Mouse (Mus musculus) ovary, adult 2 months (tissue): ENCODE results near the gene Decr2. TPM values are rescaled to one million over a fixed set of nuclear protein-coding genes. Genes with fewer than 3 reads are reported as not detected.

Source experiments
- polyA plus RNA-seq: library from polyadenylated mRNA; depleted of rRNA; stranded (reverse); fragments of >200 nt; gene quantifications from 2 replicates; pipeline ENCODE4 v1.2.3, GENCODE M21; 2012; rRNA removed

Gene Decr2
- 15.3 and 15.4 TPM in 2 replicates for polyA plus RNA-seq

GRCm38 (mm10) chr17:26089905-26090632 lies at the start of gene Decr2:
TSS of gene Decr2 (minus strand) at chr17:26090337.

GRCm38 (mm10) chr17:26138239-26138836 lies 48.2 kb upstream of the Decr2 start, which contains the start of gene Axin1:
TSS of gene Axin1 (plus strand) at chr17:26138688.

DNA sequence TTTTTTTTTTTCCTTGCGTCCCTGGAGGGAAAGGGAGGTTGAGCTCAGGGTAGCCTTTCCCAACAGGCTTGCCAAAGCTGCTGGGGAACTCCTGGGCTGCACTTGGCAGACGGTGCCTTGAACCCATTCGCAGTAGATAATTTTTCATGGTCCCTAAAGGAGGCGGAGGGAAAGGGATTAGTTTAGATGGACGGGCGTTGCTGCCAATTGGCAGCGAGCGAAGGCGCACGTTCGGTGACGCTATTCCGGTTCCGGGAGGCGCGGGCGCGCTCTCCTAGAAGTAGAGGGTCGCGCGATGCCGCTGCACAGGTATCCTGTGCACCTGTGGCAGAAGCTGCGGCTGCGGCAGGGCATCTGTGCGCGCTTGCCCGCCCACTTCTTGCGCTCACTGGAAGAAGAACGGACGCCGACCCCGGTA lies 33.1 kb upstream of the Decr2 start, which contains the start of gene Mrpl28:
Gene Mrpl28 (plus strand): TSS at position 234 of the 418 bp plus-strand sequence.

GRCm38 (mm10) chr17:26113181-26113948 lies 23.2 kb upstream of the Decr2 start, which contains the start of gene Tmem8:
TSS of gene Tmem8 (plus strand) at chr17:26113299.

GRCm38 (mm10) chr17:26095121-26095740 lies 5.1 kb upstream of the Decr2 start, which contains the start of gene Nme4:
TSS of gene Nme4 (minus strand) at chr17:26095602.

GRCm38 (mm10) chr17:26068831-26069739 lies 21.1 kb downstream of the Decr2 start, which contains the start of gene Rab11fip3:
TSS of gene Rab11fip3 (minus strand) at chr17:26069555.

Other genes with a start within 250 kb of the Decr2 start
- gene Gm20683, start 248.6 kb downstream of the Decr2 start, polyA plus RNA-seq = 92.8 and 93.1 TPM in 2 replicates
- 128 and 135 TPM in 2 replicates for gene Rhot2, start 245.5 kb downstream of the Decr2 start, polyA plus RNA-seq
- 96.6 and 108 TPM in 2 replicates for gene Wdr90, start 228.8 kb downstream of the Decr2 start, polyA plus RNA-seq
- gene Mcrip2, start 221.6 kb downstream of the Decr2 start, polyA plus RNA-seq = 280 and 319 TPM in 2 replicates
- gene Mettl26, start 215.3 kb downstream of the Decr2 start, polyA plus RNA-seq = 252 TPM in 2 replicates
- 2.3 and 3.1 TPM in 2 replicates for gene Wfikkn1, start 209.5 kb downstream of the Decr2 start, polyA plus RNA-seq
- gene Rab40c, start 170.6 kb downstream of the Decr2 start, polyA plus RNA-seq = 55.7 and 59.0 TPM in 2 replicates
- gene Pigq, start 145.4 kb downstream of the Decr2 start, polyA plus RNA-seq = 167 and 173 TPM in 2 replicates
- gene Nhlrc4, start 145.4 kb downstream of the Decr2 start, polyA plus RNA-seq = 30.0 and 56.2 TPM in 2 replicates
- gene A930017K11Rik, start 137.8 kb downstream of the Decr2 start, polyA plus RNA-seq = 0.11 and 0.17 TPM in 2 replicates
- 76.4 and 78.9 TPM in 2 replicates for gene Capn15, start 104.5 kb downstream of the Decr2 start, polyA plus RNA-seq
- 38.3 and 41.6 TPM in 2 replicates for gene Rab11fip3, start 20.8 kb downstream of the Decr2 start, polyA plus RNA-seq
- gene Nme4, start 5.3 kb upstream of the Decr2 start, polyA plus RNA-seq = 57.7 and 61.7 TPM in 2 replicates
- gene Tmem8, start 23.0 kb upstream of the Decr2 start, polyA plus RNA-seq = 40.3 and 47.3 TPM in 2 replicates
- 95.9 and 102 TPM in 2 replicates for gene Mrpl28, start 33.2 kb upstream of the Decr2 start, polyA plus RNA-seq
- 24.2 and 26.3 TPM in 2 replicates for gene Axin1, start 48.4 kb upstream of the Decr2 start, polyA plus RNA-seq
- gene Pdia2, start 108.8 kb upstream of the Decr2 start, polyA plus RNA-seq = 0.86 and 1.4 TPM in 2 replicates
- gene Rgs11, start 112.6 kb upstream of the Decr2 start, polyA plus RNA-seq = 105 and 112 TPM in 2 replicates
- 52.7 and 53.4 TPM in 2 replicates for gene Arhgdig, start 117.4 kb upstream of the Decr2 start, polyA plus RNA-seq
- 117 and 127 TPM in 2 replicates for gene Fam234a, start 153.9 kb upstream of the Decr2 start, polyA plus RNA-seq
- 37.2 and 38.4 TPM in 2 replicates for gene Luc7l, start 162.6 kb upstream of the Decr2 start, polyA plus RNA-seq